Mouse (Mus musculus) spleen, postnatal 14 days (tissue): ENCODE results near the gene Lysmd2.
"Not testable (repeated sequence)": the region's sequence is repeated elsewhere in the genome, so short reads cannot be mapped to it uniquely, and the experiment has no call there.

Source experiments
- DNase-seq, 2 experiments: peaks; one replicate each; pipeline ENCODE4 v3.0.0; 2021 to 2022; ENCODE audit warnings: low spot score in 2 of 2

The Lysmd2 gene

GRCm38 (mm10) chr9:75626308-75626604, 715 bp downstream of the Lysmd2 start:
- DNase-seq = no peak

GRCm38 (mm10) chr9:75630823-75631454, 5.4 kb downstream of the Lysmd2 start:
- DNase-seq = no peak

GRCm38 (mm10) chr9:75632111-75632510, 6.6 kb downstream of the Lysmd2 start:
- no peak for DNase-seq

- no peak for DNase-seq
Measured at GRCm38 (mm10) chr9:75632902-75633301, 7.4 kb downstream of the Lysmd2 start.

- no peak for DNase-seq
Measured at GRCm38 (mm10) chr9:75633603-75634002, 8.1 kb downstream of the Lysmd2 start.

- DNase-seq = no peak
Measured at GRCm38 (mm10) chr9:75634226-75634625, 8.7 kb downstream of the Lysmd2 start.

GRCm38 (mm10) chr9:75645405-75645804, 19.9 kb downstream of the Lysmd2 start:
- DNase-seq = no peak

- DNase-seq = no peak
Measured at GRCm38 (mm10) chr9:75653981-75654911, 28.7 kb downstream of the Lysmd2 start.

- not testable (repeated sequence) for DNase-seq
Measured at GRCm38 (mm10) chr9:75656456-75656855, 30.9 kb downstream of the Lysmd2 start.

- DNase-seq = no peak
Measured at GRCm38 (mm10) chr9:75660917-75661316, 35.4 kb downstream of the Lysmd2 start.

- no peak for DNase-seq
Measured at GRCm38 (mm10) chr9:75665364-75665763, 39.8 kb downstream of the Lysmd2 start.

GRCm38 (mm10) chr9:75666612-75667011, 41.1 kb downstream of the Lysmd2 start:
- no peak for DNase-seq

GRCm38 (mm10) chr9:75672769-75673168, 47.2 kb downstream of the Lysmd2 start:
- DNase-seq = no peak

- no peak for DNase-seq
Measured at GRCm38 (mm10) chr9:75676226-75676625, 50.7 kb downstream of the Lysmd2 start.

- DNase-seq = no peak
Measured at GRCm38 (mm10) chr9:75678341-75678740, 52.8 kb downstream of the Lysmd2 start.

GRCm38 (mm10) chr9:75679629-75680028, 54.1 kb downstream of the Lysmd2 start:
- no peak for DNase-seq

GRCm38 (mm10) chr9:75680606-75681005, 55.1 kb downstream of the Lysmd2 start:
- DNase-seq = no peak

- DNase-seq = no peak
Measured at GRCm38 (mm10) chr9:75683426-75684191, 58.1 kb downstream of the Lysmd2 start, which contains the start of gene Scg3. Gene Scg3, minus strand, starts transcription at chr9:75684056.

GRCm38 (mm10) chr9:75684292-75684691, 58.8 kb downstream of the Lysmd2 start:
- DNase-seq = no peak

GRCm38 (mm10) chr9:75684772-75685171, 59.2 kb downstream of the Lysmd2 start:
- no peak for DNase-seq
